ENCODE assay signal across 8 mouse cellular contexts in genomic region chr6:53818732-53819661, GRCm38 (mm10). TPM values are rescaled to one million over a fixed set of nuclear protein-coding genes. Genes with fewer than 3 reads are reported as not detected.
DNase-seq lines count a peak whose midpoint lies in the region; ATAC-seq and TF ChIP-seq lines count a peak whose summit lies in the region.

No protein-coding gene starts in this region.

- DNase-seq in left cerebral cortex, adult 2 months (ENCODE audit: extremely low spot score in 1 of 2, low spot score in 2 of 2): peak in 1 of 2 experiments; percentile 18
- no peak for DNase-seq in left cerebral cortex, adult 11 months (ENCODE audit: low spot score)
- peak; percentile 32 for DNase-seq in embryo, embryonic 11.5 days (ENCODE audit: low read depth, low spot score)
- peak; percentile 65 to 67 for DNase-seq in kidney, postnatal 25 days
- DNase-seq in retina, postnatal 1 day: peak; percentile 66
- no peak for DNase-seq in thymus, adult 2 months

- peak; percentile 28 for TF ChIP-seq CTCF in left cerebral cortex, adult 2 months (IDR thresholded peaks at IDR 0.05)
- no peak for TF ChIP-seq CTCF in thymus, adult 2 months (IDR thresholded peaks at IDR 0.05; ENCODE audit: borderline replicate concordance, control insufficient read depth, extremely low read depth, insufficient read depth, low read length, poor library complexity)

- no peaks in the 10 kb centered on the region for H3K9me3 ChIP-seq in heart, embryonic 12.5 days (replicated peaks)
- no peaks in the 10 kb centered on the region for H3K9me3 ChIP-seq in lung, embryonic 16.5 days (ENCODE audit: control insufficient read depth, low read length)

- H3K9ac ChIP-seq in heart, embryonic 12.5 days: peak overlapping the region; percentile 70
- peak overlapping the region; percentile 73 for H3K9ac ChIP-seq in lung, embryonic 16.5 days (ENCODE audit: low read length)

- H3K36me3 ChIP-seq in heart, embryonic 12.5 days: no peaks in the 10 kb centered on the region
- no peaks in the 10 kb centered on the region for H3K36me3 ChIP-seq in lung, embryonic 16.5 days (ENCODE audit: control insufficient read depth, insufficient read depth, low read length)
- H3K36me3 ChIP-seq in thymus, adult 2 months (ENCODE audit: control insufficient read depth, insufficient read depth, low read length): no peaks in the 10 kb centered on the region

- peaks cover 62% of the 10 kb centered on the region for H3K27me3 ChIP-seq in heart, embryonic 12.5 days (replicated peaks)
- H3K27me3 ChIP-seq in lung, embryonic 16.5 days (ENCODE audit: control insufficient read depth, insufficient read depth, low read depth, low read length): peaks cover 30% of the 10 kb centered on the region
- H3K27me3 ChIP-seq in thymus, adult 2 months (ENCODE audit: control insufficient read depth, insufficient read depth, low read length): peaks cover 4% of the 10 kb centered on the region

- 5% methylated on average over 52 of the region's 52 CpGs for WGBS in heart, embryonic 12.5 days
- 2% methylated on average over 52 of the region's 52 CpGs for WGBS in lung, embryonic 16.5 days
- WGBS in thymus, adult 2 months: 10% methylated on average over 52 of the region's 52 CpGs

- H3K27ac ChIP-seq in left cerebral cortex, adult 2 months: peak overlapping the region; percentile 72
- no peak overlapping the region for H3K27ac ChIP-seq in heart, embryonic 12.5 days (ENCODE audit: poor library complexity, severe bottlenecking)
- peak overlapping the region; percentile 94 for H3K27ac ChIP-seq in lung, embryonic 16.5 days (ENCODE audit: low read length)
- H3K27ac ChIP-seq in thymus, adult 2 months (ENCODE audit: control insufficient read depth, insufficient read depth, low read length): no peak overlapping the region

- H3K4me3 ChIP-seq in left cerebral cortex, adult 2 months: peak overlapping the region; percentile 64
- peak overlapping the region; percentile 67 for H3K4me3 ChIP-seq in heart, embryonic 12.5 days
- H3K4me3 ChIP-seq in lung, embryonic 16.5 days (ENCODE audit: low read length): peak overlapping the region; percentile 61
- H3K4me3 ChIP-seq in thymus, adult 2 months (ENCODE audit: control insufficient read depth, insufficient read depth, low read length): no peak overlapping the region

- TF ChIP-seq POLR2A in thymus, adult 2 months (IDR thresholded peaks at IDR 0.05; ENCODE audit: control insufficient read depth, extremely low read depth, insufficient read depth, low read length, poor library complexity): no peak

- peak overlapping the region; percentile 95 for H3K4me2 ChIP-seq in heart, embryonic 12.5 days
- peak overlapping the region; percentile 95 for H3K4me2 ChIP-seq in lung, embryonic 16.5 days (ENCODE audit: low read depth, low read length)

- H3K4me1 ChIP-seq in heart, embryonic 12.5 days (replicated peaks): peaks cover 29% of the 10 kb centered on the region
- H3K4me1 ChIP-seq in lung, embryonic 16.5 days (replicated peaks; ENCODE audit: control insufficient read depth, insufficient read depth, low read length): peaks cover 29% of the 10 kb centered on the region
- no peaks in the 10 kb centered on the region; the same call in 1 of the 2 replicates for H3K4me1 ChIP-seq in thymus, adult 2 months (replicated peaks; ENCODE audit: control insufficient read depth, insufficient read depth, low read length)

- peak; percentile 54 for ATAC-seq in heart, embryonic 12.5 days (ENCODE audit: insufficient number of reproducible peaks, low FRiP score)
- peak; percentile 24; the same call in 1 of the 2 replicates for ATAC-seq in lung, embryonic 16.5 days (ENCODE audit: low read depth)

- intact Hi-C loops in left cerebral cortex, adult 2 months (cut with DNase I): loop anchor here (1.0 kb wide), 1 partner anchor 135 kb away; no protein-coding TSS in a partner anchor

RNA-seq across cellular contexts. Expression of gene Tril, which starts 1.6 kb away (rescaled TPM):
- total RNA-seq in left cerebral cortex, adult 2 months (2021): 10 to 100 TPM; 29.0 to 36.4 TPM
- 8.3 and 10.5 TPM in 2 replicates for polyA plus RNA-seq in heart, embryonic 12.5 days (2016; fragmentation: Nextera tagmentation; extraction: Ambion mirVana)
- polyA plus RNA-seq in lung, embryonic 16.5 days (2015; fragmentation: Nextera tagmentation; extraction: Ambion mirVana): 33.9 and 38.9 TPM in 2 replicates
- polyA plus RNA-seq in thymus, adult 2 months (2012; rRNA removed): 2.3 and 2.5 TPM in 2 replicates

Comparison
In these comparisons a context has a peak if more than half of its experiments do, and no peak if none do; other contexts are left out.
1. DNase-seq: peak in embryo, embryonic 11.5 days (single experiment), kidney, postnatal 25 days (2 of 2) and retina, postnatal 1 day (single experiment); none in left cerebral cortex, adult 11 months (single experiment) and thymus, adult 2 months (single experiment).
2. H3K27ac ChIP-seq: peak in left cerebral cortex, adult 2 months (single experiment) and lung, embryonic 16.5 days (single experiment); none in heart, embryonic 12.5 days (single experiment) and thymus, adult 2 months (single experiment).